Mouse (Mus musculus): ENCODE data around the gene Cmtm2b.

DNA sequence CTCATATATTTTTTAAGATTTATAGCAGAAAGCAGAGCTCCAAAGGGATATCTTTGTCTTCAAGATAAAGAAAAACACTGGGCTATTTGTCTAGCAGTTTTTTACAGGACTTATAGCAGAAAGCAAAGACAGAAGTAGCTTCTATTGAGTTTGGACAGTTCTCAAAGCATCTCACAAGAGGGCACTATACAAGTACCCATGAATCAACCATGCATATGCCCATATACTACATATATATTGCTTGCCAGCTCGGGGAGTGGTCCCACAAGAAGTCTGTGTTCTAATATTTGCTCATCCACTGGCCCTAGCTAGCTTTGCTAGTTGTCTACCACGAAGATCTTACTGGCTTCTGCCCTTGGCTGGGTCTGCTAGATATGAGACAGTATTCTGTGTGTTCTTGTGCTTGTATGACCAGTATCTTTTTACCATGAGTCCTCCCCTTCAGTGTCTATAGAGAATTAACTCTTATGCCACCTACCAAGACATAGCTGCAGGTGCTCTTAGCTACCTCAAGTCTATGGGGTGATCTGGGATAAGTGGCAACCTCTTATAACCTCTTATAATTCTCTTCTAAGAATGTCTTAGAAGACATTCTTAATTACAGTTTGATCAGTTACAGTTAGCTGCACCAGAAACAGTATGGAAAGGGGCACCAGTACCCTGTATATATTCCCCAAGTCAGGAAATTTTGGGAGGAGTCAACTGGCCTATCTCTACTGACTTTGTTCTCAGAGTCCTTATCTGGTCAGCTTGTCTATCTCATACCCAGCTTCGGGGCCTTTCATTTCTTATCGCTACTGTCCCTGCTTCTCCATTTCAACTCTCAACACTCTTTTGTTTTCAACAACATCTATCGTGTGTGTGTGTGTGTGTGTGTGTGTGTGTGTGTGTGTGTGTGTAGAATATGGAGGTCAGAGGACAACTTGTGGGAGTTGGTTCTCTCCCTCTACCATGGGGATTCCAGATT lies 10.9 kb downstream of the Cmtm2b start:
- TF ChIP-seq CTCF (conservative IDR thresholded peaks at IDR 0.05; ENCODE audit: insufficient read depth, insufficient read length, low read depth, low read length): no peak
- no peak for TF ChIP-seq POLR2A (IDR thresholded peaks at IDR 0.05; ENCODE audit: low read depth, low read length)

All from kidney, adult 2 months (tissue).